Mouse (Mus musculus) kidney, adult 2 months (tissue): ENCODE results near the gene Xrra1.

ENCODE experiments used
- CTCF ChIP-seq: fragments of 200-500 bp; conservative IDR thresholded peaks from 2 replicates; pipeline ENCODE4 v1.5.1; 2011; ENCODE audit warnings: low read depth, mild to moderate bottlenecking, control low read depth, low read length, moderate library complexity, mixed read lengths; ENCODE audit not compliant: insufficient read depth, insufficient read length
- POLR2A ChIP-seq: fragments of 200-500 bp; IDR thresholded peaks from one replicate; pipeline ENCODE4 v1.6.1; 2011; ENCODE audit warnings: low read depth, low read length, control low read depth

- TF ChIP-seq CTCF (no peak), POLR2A (no peak)
Measured at GRCm38 (mm10) chr7:99863362-99863761, 4.4 kb downstream of the Xrra1 start, which contains the start of gene Spcs2.
